Mouse (Mus musculus) hindbrain, embryonic 13.5 days (tissue): Measurements from ENCODE around the gene Atp1b2. TPM values are rescaled to one million over a fixed set of nuclear protein-coding genes. Genes with fewer than 3 reads are reported as not detected.

Experiments
- ATAC-seq: fragments of 200-750 bp; cut with Nextera tagmentation; 2 replicates; pipeline ENCODE4 v1.8.0; 2017; ENCODE audit warnings: moderate TSS enrichment; ENCODE audit not compliant: low FRiP score
- H3K27ac ChIP-seq: fragments of 300-500 bp; sonication (generic); 2 replicates; pipeline ENCODE4 v1.5.1; 2015; ENCODE audit warnings: inconsistent platforms, mild to moderate bottlenecking, moderate library complexity
- H3K27me3 ChIP-seq: fragments of 300-500 bp; sonication (generic); 2 replicates; pipeline ENCODE4 v1.6.1; 2015; ENCODE audit warnings: mild to moderate bottlenecking, inconsistent platforms
- H3K36me3 ChIP-seq: fragments of 300-500 bp; sonication (generic); 2 replicates; pipeline ENCODE4 v1.6.1; 2015; ENCODE audit warnings: mild to moderate bottlenecking, inconsistent platforms
- H3K4me1 ChIP-seq: fragments of 300-500 bp; sonication (generic); replicated peaks from 2 replicates; pipeline ENCODE4 v1.6.1; 2015; ENCODE audit warnings: inconsistent platforms
- H3K4me2 ChIP-seq: fragments of 300-500 bp; sonication (generic); 2 replicates; pipeline ENCODE4 v1.6.1; 2015; ENCODE audit warnings: inconsistent platforms, mild to moderate bottlenecking, moderate library complexity
- H3K4me3 ChIP-seq: fragments of 300-500 bp; sonication (generic); 2 replicates; pipeline ENCODE4 v1.5.1; 2015; ENCODE audit warnings: mild to moderate bottlenecking, inconsistent platforms
- H3K9ac ChIP-seq: fragments of 300-500 bp; sonication (generic); 2 replicates; pipeline ENCODE4 v1.6.1; 2015; ENCODE audit warnings: mild to moderate bottlenecking, inconsistent platforms
- H3K9me3 ChIP-seq: fragments of 300-500 bp; sonication (generic); 2 replicates; pipeline ENCODE4 v1.6.1; 2016; ENCODE audit warnings: inconsistent platforms
- WGBS: fragments of 180-500 bp; shearing (Covaris S2); methylation state at CpG from one replicate; pipeline ENCODE4 v1.1.7; 2015; 5-methylcytosine and 5-hydroxymethylcytosine counted together
- polyA plus RNA-seq: library from polyadenylated mRNA; unstranded; fragments of >200 nt; fragmentation: Nextera tagmentation; extraction: Ambion mirVana; gene quantifications from 2 replicates; pipeline ENCODE4 v1.2.1, GENCODE M21; 2015

The Atp1b2 gene
- polyA plus RNA-seq, 1 experiment from 2014 or later, result 29.7 TPM

- H3K4me2 ChIP-seq, result peak overlapping the region; percentile 100
- H3K36me3 ChIP-seq, result peaks cover 13% of the 10 kb centered on the region
- peaks cover 13% of the 10 kb centered on the region; the same call in 1 of the 2 replicates for H3K27me3 ChIP-seq
- WGBS, result under 1% methylated on average over 71 of the region's 73 CpGs
- H3K9me3 ChIP-seq, result no peaks in the 10 kb centered on the region
- peaks cover 43% of the 10 kb centered on the region for H3K4me1 ChIP-seq
- peak overlapping the region; percentile 89 for H3K9ac ChIP-seq
- ATAC-seq, result peak; percentile 44; the same call in 1 of the 2 replicates
- peak overlapping the region; percentile 78 for H3K27ac ChIP-seq
- H3K4me3 ChIP-seq, result peak overlapping the region; percentile 73
Observed at GRCm38 (mm10) chr11:69604795-69605664, 712 bp downstream of the Atp1b2 start.

DNA sequence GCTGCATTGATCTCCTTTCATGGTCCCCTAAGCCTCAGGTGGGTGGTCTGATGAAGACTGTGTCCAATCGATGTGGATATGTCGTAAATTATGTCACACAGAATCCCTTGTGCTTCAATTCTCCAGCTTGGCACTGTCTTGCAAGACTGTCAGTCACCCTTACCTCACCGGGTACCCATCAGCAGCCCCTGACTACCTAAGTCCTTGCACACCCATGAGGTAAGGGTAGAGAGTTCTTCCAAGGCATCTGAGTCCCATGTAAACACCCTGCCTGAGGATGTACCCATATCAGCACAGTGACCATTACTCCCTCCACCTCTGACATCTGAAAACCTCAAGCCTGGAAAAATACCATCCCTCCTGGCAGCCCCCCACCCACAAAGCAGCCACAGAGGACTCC is 1.4 kb downstream of the Atp1b2 start:
- Histone ChIP-seq H3K4me1 (peaks cover 50% of the 10 kb centered on the region), H3K4me3 (peak overlapping the region; percentile 73), H3K9ac (peak overlapping the region; percentile 89), H3K9me3 (no peaks in the 10 kb centered on the region), H3K4me2 (peak overlapping the region; percentile 100), H3K27ac (peak overlapping the region; percentile 78), H3K36me3 (peaks cover 13% of the 10 kb centered on the region), H3K27me3 (peaks cover 13% of the 10 kb centered on the region; the same call in 1 of the 2 replicates)
- 0 out of 2 replicates have a peak, but pooled peaks have one; percentile 6 for ATAC-seq
- 60% methylated on average over 3 of the region's 3 CpGs for WGBS

- Histone ChIP-seq H3K36me3 (peaks cover 13% of the 10 kb centered on the region), H3K4me3 (peak overlapping the region; percentile 73; the same call in 1 of the 2 replicates), H3K27me3 (peaks cover 13% of the 10 kb centered on the region; the same call in 1 of the 2 replicates), H3K4me1 (peaks cover 52% of the 10 kb centered on the region), H3K9me3 (no peaks in the 10 kb centered on the region), H3K9ac (no peak overlapping the region), H3K4me2 (peak overlapping the region; percentile 100), H3K27ac (0 out of 2 replicates have a peak overlapping the region, but pooled peaks have one; percentile 23)
- 77% methylated on average over 8 of the region's 8 CpGs for WGBS
- no peak for ATAC-seq
Observed at GRCm38 (mm10) chr11:69603516-69603915, 2.2 kb downstream of the Atp1b2 start.

DNA sequence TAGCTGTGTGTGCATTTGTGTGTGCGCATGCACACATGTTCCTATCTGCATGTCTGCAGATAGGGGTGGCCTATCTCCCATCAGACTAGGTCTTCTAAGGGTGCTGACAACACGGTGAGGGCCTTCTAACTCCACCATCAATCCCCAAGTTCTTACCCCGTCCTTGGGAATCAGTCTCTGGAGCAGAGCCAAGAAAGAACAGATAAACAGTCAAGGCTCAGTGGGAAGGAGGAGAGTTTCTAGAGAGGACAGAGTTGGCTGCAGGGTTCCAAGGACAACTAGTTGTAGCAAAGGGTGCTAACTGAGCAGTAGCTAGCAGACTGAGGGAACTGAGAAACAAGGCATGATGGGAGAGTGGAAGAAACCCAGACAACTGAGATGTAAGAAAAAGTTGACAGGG is 4.0 kb downstream of the Atp1b2 start:
- Histone ChIP-seq H3K4me2 (no peak overlapping the region), H3K27ac (no peak overlapping the region), H3K4me3 (no peak overlapping the region), H3K27me3 (peaks cover 13% of the 10 kb centered on the region; the same call in 1 of the 2 replicates), H3K4me1 (peaks cover 52% of the 10 kb centered on the region), H3K9me3 (no peaks in the 10 kb centered on the region), H3K9ac (no peak overlapping the region; the same call in 1 of the 2 replicates), H3K36me3 (peaks cover 13% of the 10 kb centered on the region)
- no peak for ATAC-seq
- whole genome bisulfite sequencing, result 77% methylated on average over 3 of the region's 3 CpGs

- ATAC-seq, result peak; percentile 69; the same call in 1 of the 2 replicates
- peaks cover 47% of the 10 kb centered on the region for H3K4me1 ChIP-seq
- H3K36me3 ChIP-seq, result peaks cover 17% of the 10 kb centered on the region
- 8% methylated on average over 6 of the region's 6 CpGs for WGBS
- H3K9me3 ChIP-seq, result no peaks in the 10 kb centered on the region
- peak overlapping the region; percentile 56 for H3K27ac ChIP-seq
- peak overlapping the region; percentile 18; the same call in 1 of the 2 replicates for H3K4me2 ChIP-seq
- peak overlapping the region; percentile 55; the same call in 1 of the 2 replicates for H3K9ac ChIP-seq
- H3K4me3 ChIP-seq, result no peak overlapping the region
- H3K27me3 ChIP-seq, result peaks cover 13% of the 10 kb centered on the region; the same call in 1 of the 2 replicates
Observed at GRCm38 (mm10) chr11:69600098-69600497, 5.6 kb downstream of the Atp1b2 start.

GRCm38 (mm10) chr11:69599436-69599835 is 6.3 kb downstream of the Atp1b2 start:
- H3K9me3 ChIP-seq, result no peaks in the 10 kb centered on the region
- peaks cover 13% of the 10 kb centered on the region; the same call in 1 of the 2 replicates for H3K27me3 ChIP-seq
- no peak overlapping the region for H3K4me3 ChIP-seq
- peaks cover 21% of the 10 kb centered on the region for H3K36me3 ChIP-seq
- H3K27ac ChIP-seq, result peak overlapping the region; percentile 56; the same call in 1 of the 2 replicates
- peaks cover 40% of the 10 kb centered on the region for H3K4me1 ChIP-seq
- peak overlapping the region; percentile 55 for H3K9ac ChIP-seq
- peak overlapping the region; percentile 18; the same call in 1 of the 2 replicates for H3K4me2 ChIP-seq
- no peak for ATAC-seq
- WGBS, result 9% methylated on average over 9 of the region's 9 CpGs

DNA sequence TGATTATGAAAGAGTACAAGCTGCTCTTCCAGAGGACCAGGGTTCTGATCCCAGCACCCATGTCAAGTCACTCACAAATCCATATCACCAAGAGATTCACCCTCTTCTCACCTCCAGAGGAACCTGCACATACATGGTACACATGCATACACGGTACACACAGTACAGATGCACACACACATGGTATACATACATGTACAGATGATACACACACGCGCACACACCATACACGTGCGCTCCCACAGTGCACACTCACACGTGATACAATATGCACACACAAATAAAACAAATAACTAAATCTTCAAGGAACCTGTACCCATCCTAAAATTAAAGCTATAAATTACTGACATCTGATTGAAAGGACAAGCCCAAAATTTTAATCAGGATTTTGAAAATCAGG is 10.9 kb downstream of the Atp1b2 start:
- peaks cover 45% of the 10 kb centered on the region for H3K36me3 ChIP-seq
- H3K4me3 ChIP-seq, result no peak overlapping the region
- H3K4me2 ChIP-seq, result no peak overlapping the region
- no peak for ATAC-seq
- no peaks in the 10 kb centered on the region for H3K27me3 ChIP-seq
- no peaks in the 10 kb centered on the region for H3K9me3 ChIP-seq
- no peak overlapping the region for H3K27ac ChIP-seq
- H3K4me1 ChIP-seq, result peaks cover 7% of the 10 kb centered on the region
- H3K9ac ChIP-seq, result no peak overlapping the region
- WGBS, result 97% methylated on average over 6 of the region's 6 CpGs

GRCm38 (mm10) chr11:69592799-69593198 is 12.9 kb downstream of the Atp1b2 start:
- Histone ChIP-seq H3K9ac (no peak overlapping the region), H3K36me3 (peaks cover 65% of the 10 kb centered on the region), H3K9me3 (no peaks in the 10 kb centered on the region), H3K4me3 (no peak overlapping the region), H3K27ac (no peak overlapping the region), H3K27me3 (no peaks in the 10 kb centered on the region), H3K4me2 (no peak overlapping the region), H3K4me1 (no peaks in the 10 kb centered on the region)
- 90% methylated on average over 4 of the region's 4 CpGs for WGBS
- ATAC-seq, result no peak

GRCm38 (mm10) chr11:69591899-69592637 is 13.7 kb downstream of the Atp1b2 start:
- Histone ChIP-seq H3K9ac (no peak overlapping the region), H3K4me2 (no peak overlapping the region), H3K4me1 (no peaks in the 10 kb centered on the region), H3K9me3 (no peaks in the 10 kb centered on the region), H3K27me3 (no peaks in the 10 kb centered on the region), H3K4me3 (no peak overlapping the region), H3K36me3 (peaks cover 73% of the 10 kb centered on the region), H3K27ac (peak overlapping the region; percentile 55; the same call in 1 of the 2 replicates)
- 82% methylated on average over 7 of the region's 7 CpGs for WGBS
- peak; percentile 72; the same call in 1 of the 2 replicates for ATAC-seq

DNA sequence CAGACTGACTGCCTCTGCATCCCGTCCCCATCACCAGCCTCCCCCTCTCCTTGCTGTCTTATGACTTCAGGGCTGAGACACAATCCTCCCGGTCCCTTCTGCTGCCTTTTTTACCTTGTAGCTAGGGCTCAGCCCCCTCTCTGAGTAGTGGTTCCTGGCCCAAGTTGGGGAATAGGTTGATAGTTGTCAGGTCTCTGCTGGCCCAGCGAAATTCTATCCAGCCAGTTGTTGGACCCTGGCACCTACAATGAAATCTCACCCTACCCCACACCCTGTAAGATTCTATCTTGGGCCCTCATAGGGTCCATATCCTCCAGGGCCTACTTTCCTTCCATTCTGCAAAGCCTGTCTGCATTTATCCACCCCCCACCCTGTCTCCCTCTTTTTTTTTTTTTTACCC is 14.3 kb downstream of the Atp1b2 start:
- Histone ChIP-seq H3K4me2 (no peak overlapping the region), H3K4me3 (no peak overlapping the region), H3K27ac (no peak overlapping the region), H3K27me3 (no peaks in the 10 kb centered on the region), H3K4me1 (no peaks in the 10 kb centered on the region), H3K36me3 (peaks cover 73% of the 10 kb centered on the region), H3K9me3 (no peaks in the 10 kb centered on the region), H3K9ac (no peak overlapping the region)
- 83% methylated on average over 3 of the region's 3 CpGs for WGBS
- ATAC-seq, result no peak

GRCm38 (mm10) chr11:69590622-69591021 is 15.1 kb downstream of the Atp1b2 start:
- H3K36me3 ChIP-seq, result peaks cover 72% of the 10 kb centered on the region
- no peaks in the 10 kb centered on the region for H3K4me1 ChIP-seq
- no peaks in the 10 kb centered on the region for H3K27me3 ChIP-seq
- no peak overlapping the region for H3K4me3 ChIP-seq
- H3K4me2 ChIP-seq, result no peak overlapping the region
- no peaks in the 10 kb centered on the region for H3K9me3 ChIP-seq
- no peak overlapping the region for H3K27ac ChIP-seq
- H3K9ac ChIP-seq, result no peak overlapping the region
- no peak for ATAC-seq
- WGBS, result 93% methylated on average over 8 of the region's 8 CpGs
